Mouse (Mus musculus) E14TG2a.4 (cell line): ENCODE measurements at regions not wholly inside any gene's neighbourhood (a gene's known extent, or its start where the extent isn't known, plus 50 kb on each side); places are given as distances from the start of the nearest gene placed in this dataset.

ENCODE experiments used
- CTCF ChIP-seq: conservative IDR thresholded peaks from 2 replicates; pipeline ENCODE4 v1.5.1; 2014; ENCODE audit warnings: low read length
- NANOG ChIP-seq: IDR thresholded peaks from 2 replicates; pipeline ENCODE4 v1.6.1; 2014; ENCODE audit warnings: borderline replicate concordance, low read length, mixed read lengths
- POU5F1 ChIP-seq: IDR thresholded peaks from 2 replicates; pipeline ENCODE4 v1.6.1; 2014; ENCODE audit warnings: low read length, borderline replicate concordance

- TF ChIP-seq CTCF (no peak), POU5F1 (no peak), NANOG (no peak)
Measured at GRCm38 (mm10) chr10:37291639-37292495, 153.1 kb upstream of the Marcks start.
